Mouse (Mus musculus) ES-E14 (cell line): ENCODE results near the gene Gstz1. TPM values are rescaled to one million over a fixed set of nuclear protein-coding genes. Genes with fewer than 3 reads are reported as not detected.

Experiments used
- DNase-seq: peaks from one replicate; pipeline ENCODE4 v3.0.0-alpha.2; 2013; ENCODE audit warnings: low read depth, low spot score
- H3K27ac ChIP-seq: 2 replicates; pipeline ENCODE4 v1.5.1; 2012; ENCODE audit warnings: low read depth, mild to moderate bottlenecking, low read length, moderate library complexity, mixed read lengths; ENCODE audit not compliant: poor library complexity, insufficient read depth, severe bottlenecking
- H3K36me3 ChIP-seq: 2 replicates; pipeline ENCODE4 v1.6.1; 2012; ENCODE audit warnings: mild to moderate bottlenecking, low read length, moderate library complexity, mixed read lengths; ENCODE audit not compliant: control insufficient read depth, poor library complexity, insufficient read depth, severe bottlenecking
- H3K4me1 ChIP-seq, 2 experiments: fragments of 150-350 bp in 1 of 2; sonication (generic) in 1 of 2; 2 replicates each; pipeline ENCODE4 v1.6.1; 2012; ENCODE audit warnings: low read length in 2 of 2, mild to moderate bottlenecking in 1 of 2, mixed read lengths in 1 of 2; ENCODE audit not compliant: control insufficient read depth in 2 of 2, insufficient read depth in 2 of 2, poor library complexity in 1 of 2
- H3K4me3 ChIP-seq, 2 experiments: fragments of 150-350 bp in 1 of 2; sonication (generic) in 1 of 2; 2 replicates each; pipeline ENCODE4 v1.5.1; 2012; ENCODE audit warnings: low read length in 2 of 2, low read depth in 1 of 2, mild to moderate bottlenecking in 1 of 2, mixed read lengths in 1 of 2; ENCODE audit not compliant: insufficient read depth in 1 of 2, poor library complexity in 1 of 2, severe bottlenecking in 1 of 2
- H3K9ac ChIP-seq: 2 replicates; pipeline ENCODE4 v1.6.1; 2012; ENCODE audit warnings: low read depth, mild to moderate bottlenecking, low read length, mixed read lengths; ENCODE audit not compliant: poor library complexity, insufficient read depth, severe bottlenecking
- H3K9me3 ChIP-seq: fragments of 150-350 bp; sonication (generic); 2 replicates; pipeline ENCODE4 v1.6.1; 2012; ENCODE audit warnings: low read depth, mild to moderate bottlenecking, low read length; ENCODE audit not compliant: control insufficient read depth, insufficient read depth
- CHD2 ChIP-seq: IDR thresholded peaks from 2 replicates; pipeline ENCODE4 v1.6.1; 2014; ENCODE audit warnings: mild to moderate bottlenecking, low read depth, low read length, inconsistent platforms
- HCFC1 ChIP-seq: IDR thresholded peaks from 2 replicates; pipeline ENCODE4 v1.6.1; 2012; ENCODE audit warnings: low read length, inconsistent platforms, borderline replicate concordance; ENCODE audit not compliant: insufficient read depth
- MAFK ChIP-seq: IDR thresholded peaks from 2 replicates; pipeline ENCODE4 v1.6.1; 2014; ENCODE audit warnings: mild to moderate bottlenecking, low read depth, low read length, inconsistent platforms; ENCODE audit not compliant: insufficient read depth
- ZC3H11A ChIP-seq: IDR thresholded peaks from 2 replicates; pipeline ENCODE4 v1.6.1; 2012; ENCODE audit warnings: low read depth, mild to moderate bottlenecking, inconsistent platforms, low read length, borderline replicate concordance
- ZNF384 ChIP-seq: IDR thresholded peaks from 2 replicates; pipeline ENCODE4 v1.6.1; 2012; ENCODE audit warnings: low read depth, low read length, inconsistent platforms
- in situ Hi-C, 2 experiments: fragments of 600-800 bp; cut with MboI; formaldehyde crosslinking; loops; one replicate each; pipeline ENCODE4 v1.15.1; 2025; ENCODE audit warnings: low sequenced_read_pairs in 2 of 2, inconsistent platforms in 1 of 2; ENCODE audit not compliant: unreplicated experiment in 2 of 2
- total RNA-seq: library from RNA; depleted of rRNA; stranded (reverse); fragments of 300-350 nt; gene quantifications from 2 replicates; pipeline ENCODE4 v1.2.3, GENCODE M21; 2012

The Gstz1 gene
- total RNA-seq, 1 experiment: 16.9 TPM

DNA sequence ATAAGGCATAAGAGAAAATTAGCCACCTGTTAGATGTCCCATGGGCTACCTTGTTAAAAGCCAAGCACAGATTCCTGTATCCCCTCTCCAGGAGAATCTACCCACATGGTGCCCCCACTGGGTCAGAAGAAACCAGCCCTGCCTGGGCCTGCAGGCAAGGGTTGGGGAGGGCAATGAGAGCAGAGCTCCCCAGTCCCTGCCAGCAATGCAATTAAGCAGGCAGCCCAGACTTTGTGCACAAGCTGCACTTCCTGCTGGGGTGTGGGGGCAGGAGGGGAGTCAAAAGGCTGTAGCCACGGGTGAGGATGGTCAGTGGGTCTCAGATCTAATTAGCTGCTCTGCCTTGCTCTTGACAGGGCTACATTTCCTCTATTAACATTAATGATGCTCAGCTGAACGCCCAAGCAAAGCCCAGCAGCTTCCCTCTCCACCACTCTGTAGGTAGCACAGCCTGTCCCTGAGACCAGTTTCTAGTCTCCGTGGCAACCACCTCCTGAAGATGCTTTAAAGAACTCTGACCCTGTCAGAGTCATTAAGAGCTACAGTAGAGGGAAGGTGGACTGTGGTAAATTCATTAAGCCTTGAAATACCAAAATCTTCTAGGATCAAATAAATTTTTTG lies 39.5 kb upstream of the Gstz1 start:
- in situ Hi-C loops: no loop called here
- no peak overlapping the region for H3K4me3 ChIP-seq
- no peak for TF ChIP-seq CHD2
- no peak for TF ChIP-seq HCFC1
- TF ChIP-seq ZC3H11A: no peak
- TF ChIP-seq MAFK: no peak
- no peak for TF ChIP-seq ZNF384
- no peak overlapping the region for H3K27ac ChIP-seq
- DNase-seq: no peak
- peaks cover 2% of the 10 kb centered on the region; the same call in 1 of the 2 replicates for H3K36me3 ChIP-seq
- no peaks in the 10 kb centered on the region for H3K9me3 ChIP-seq
- H3K9ac ChIP-seq: no peak overlapping the region
- no peaks in the 10 kb centered on the region for H3K4me1 ChIP-seq

DNA sequence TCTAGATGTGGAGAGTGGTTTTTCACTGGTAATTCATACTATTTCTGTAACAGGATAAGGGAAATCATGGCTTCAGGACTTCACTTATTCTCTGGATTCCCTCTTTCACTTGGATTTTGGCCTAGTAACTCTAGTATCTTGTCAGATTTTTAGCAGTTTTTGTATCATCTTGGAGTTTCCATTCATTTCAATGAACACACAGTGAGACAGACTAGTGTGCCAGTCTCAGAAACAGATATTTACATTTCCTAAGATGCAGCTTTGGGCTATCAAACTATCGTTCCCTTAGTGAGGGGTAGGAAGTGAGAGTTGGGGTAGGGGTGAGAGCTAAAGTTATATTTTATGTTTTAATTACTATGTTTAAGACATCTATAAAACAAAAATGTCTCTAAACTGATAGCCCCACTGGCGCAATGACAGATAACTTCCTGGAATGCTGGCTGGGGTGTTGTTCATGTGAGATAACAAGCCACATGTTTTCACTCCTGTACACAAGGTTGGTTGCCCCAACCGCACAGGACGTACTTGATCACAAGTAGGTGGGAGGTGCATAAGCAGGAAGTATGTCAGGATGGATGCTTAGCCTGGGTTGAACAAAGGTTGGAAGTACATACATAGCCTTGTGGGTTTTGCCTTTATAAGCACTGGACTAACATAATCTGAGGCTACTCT lies 24.9 kb upstream of the Gstz1 start:
- peaks cover 6% of the 10 kb centered on the region for H3K36me3 ChIP-seq
- no peak overlapping the region for H3K27ac ChIP-seq
- H3K4me1 ChIP-seq: no peaks in the 10 kb centered on the region
- DNase-seq: no peak
- no peak for TF ChIP-seq CHD2
- TF ChIP-seq MAFK: no peak
- TF ChIP-seq ZNF384: no peak
- TF ChIP-seq ZC3H11A: no peak
- TF ChIP-seq HCFC1: no peak
- no peak overlapping the region for H3K4me3 ChIP-seq
- H3K9ac ChIP-seq: no peak overlapping the region
- in situ Hi-C loops: no loop called here
- no peaks in the 10 kb centered on the region for H3K9me3 ChIP-seq

- no peaks in the 10 kb centered on the region for H3K9me3 ChIP-seq
- DNase-seq: no peak
- H3K4me1 ChIP-seq: no peaks in the 10 kb centered on the region
- H3K27ac ChIP-seq: no peak overlapping the region
- in situ Hi-C loops: no loop called here
- H3K9ac ChIP-seq: no peak overlapping the region
- no peak overlapping the region for H3K4me3 ChIP-seq
- no peak for TF ChIP-seq ZNF384
- TF ChIP-seq ZC3H11A: no peak
- TF ChIP-seq CHD2: no peak
- no peak for TF ChIP-seq MAFK
- no peak for TF ChIP-seq HCFC1
- peaks cover 4% of the 10 kb centered on the region for H3K36me3 ChIP-seq
Measured at GRCm38 (mm10) chr12:87127256-87127655, 19.7 kb upstream of the Gstz1 start.

GRCm38 (mm10) chr12:87130224-87130623 lies 16.7 kb upstream of the Gstz1 start:
- TF ChIP-seq MAFK (no peak), ZC3H11A (no peak), CHD2 (no peak), ZNF384 (no peak), HCFC1 (no peak)
- Histone ChIP-seq H3K27ac (no peak overlapping the region), H3K4me3 (no peak overlapping the region), H3K9ac (no peak overlapping the region), H3K9me3 (no peaks in the 10 kb centered on the region), H3K4me1 (no peaks in the 10 kb centered on the region), H3K36me3 (no peaks in the 10 kb centered on the region; the same call in none of the 2 replicates)
- no peak for DNase-seq
- in situ Hi-C loops: no loop called here

GRCm38 (mm10) chr12:87131181-87131580 lies 15.8 kb upstream of the Gstz1 start:
- H3K36me3 ChIP-seq: no peaks in the 10 kb centered on the region; the same call in 1 of the 2 replicates

More at GRCm38 (mm10) chr12:87131181-87131580, 15.8 kb upstream of the Gstz1 start:
- Histone ChIP-seq H3K27ac (no peak overlapping the region), H3K9ac (no peak overlapping the region), H3K4me3 (no peak overlapping the region), H3K9me3 (no peaks in the 10 kb centered on the region), H3K4me1 (no peaks in the 10 kb centered on the region)
- TF ChIP-seq HCFC1: no peak
- TF ChIP-seq ZNF384: no peak
- no peak for TF ChIP-seq MAFK
- no peak for TF ChIP-seq CHD2
- TF ChIP-seq ZC3H11A: no peak
- in situ Hi-C loops: no loop called here
- DNase-seq: no peak
